Mouse (Mus musculus): Measurements from ENCODE around the gene Dguok. TPM values are rescaled to one million over a fixed set of nuclear protein-coding genes. Genes with fewer than 3 reads are reported as not detected.

Gene Dguok
- polyA plus RNA-seq, 1 experiment from 2014 or later: 80.3 TPM

DNA sequence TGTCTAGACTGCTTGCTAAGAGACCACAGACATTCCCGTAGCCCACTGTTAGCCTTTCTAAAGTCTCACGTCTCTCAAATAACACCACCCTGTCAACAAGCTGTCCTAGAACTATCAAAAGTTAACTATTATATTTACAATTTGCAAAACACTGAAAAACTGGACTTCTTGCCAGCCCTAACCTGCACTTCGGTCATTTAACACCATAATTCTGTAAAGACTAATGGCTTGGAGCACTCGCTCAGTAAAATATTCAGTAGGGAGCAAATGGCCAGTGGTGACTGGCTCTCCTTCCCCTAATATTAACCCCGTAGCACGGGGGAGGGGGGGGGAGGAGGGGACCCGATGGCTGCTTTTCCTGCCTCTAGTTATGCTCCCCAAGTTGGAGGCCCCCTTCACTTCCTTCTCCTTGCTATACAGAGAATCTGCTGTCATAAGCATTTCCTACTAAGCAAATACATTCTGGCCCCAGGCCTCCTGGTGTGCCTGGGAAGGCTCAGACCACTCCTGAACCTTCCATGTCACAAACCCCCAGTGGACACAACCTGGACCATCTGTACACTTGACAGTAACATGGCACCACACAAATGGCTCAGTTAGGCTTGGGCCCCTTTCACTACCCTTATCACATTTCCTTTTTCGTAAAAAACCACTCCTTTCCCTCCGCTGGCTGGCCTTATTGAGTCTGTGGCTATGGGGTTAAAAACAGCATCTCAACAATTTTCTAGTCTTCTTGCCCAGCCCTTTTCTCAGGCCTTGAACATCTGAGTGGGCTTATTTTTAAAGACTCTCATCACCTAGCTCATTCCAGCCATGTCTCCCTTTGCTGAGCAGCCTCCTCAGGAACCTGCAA is 56.1 kb downstream of the Dguok start:
- Histone ChIP-seq H3K4me1 (peaks cover 84% of the 10 kb centered on the region), H3K9me3 (no peaks in the 10 kb centered on the region), H3K4me2 (peak overlapping the region; percentile 3; the same call in 1 of the 2 replicates), H3K36me3 (no peaks in the 10 kb centered on the region), H3K27ac (no peak overlapping the region), H3K9ac (no peak overlapping the region), H3K4me3 (no peak overlapping the region), H3K27me3 (no peaks in the 10 kb centered on the region)
- 39% methylated on average over 9 of the region's 9 CpGs for WGBS
- no peak for ATAC-seq (ENCODE audit: borderline replicate concordance, extremely low read depth, low FRiP score, low TSS enrichment)

DNA sequence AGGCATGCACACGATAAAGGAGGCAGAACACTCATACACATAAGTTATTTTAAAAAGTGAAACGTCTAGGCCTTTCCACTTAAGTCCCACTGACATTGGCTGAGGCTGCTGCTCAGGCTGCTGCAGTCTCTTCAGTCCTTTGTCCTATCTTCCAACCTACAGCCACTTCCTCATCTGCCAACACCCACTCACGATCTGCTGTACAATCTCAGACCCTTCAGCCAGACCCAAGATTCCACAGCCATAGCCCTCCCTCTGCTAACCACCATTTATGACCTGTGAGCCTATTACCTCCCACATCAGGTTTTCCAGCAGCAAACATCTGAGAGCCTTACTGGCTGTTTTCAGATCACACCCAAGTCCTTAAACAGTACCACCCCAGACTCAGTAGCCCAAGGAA is 57.3 kb downstream of the Dguok start:
- H3K4me1 ChIP-seq: peaks cover 83% of the 10 kb centered on the region
- H3K9me3 ChIP-seq: no peaks in the 10 kb centered on the region
- WGBS: 25% methylated on average over 3 of the region's 3 CpGs
- H3K4me3 ChIP-seq: no peak overlapping the region
- ATAC-seq (ENCODE audit: borderline replicate concordance, extremely low read depth, low FRiP score, low TSS enrichment): no peak
- 0 out of 2 replicates have a peak overlapping the region, but pooled peaks have one; percentile 15 for H3K27ac ChIP-seq
- no peak overlapping the region for H3K4me2 ChIP-seq
- H3K9ac ChIP-seq: no peak overlapping the region
- H3K27me3 ChIP-seq: no peaks in the 10 kb centered on the region
- H3K36me3 ChIP-seq: 0 out of 2 replicates have a peak, but pooled peaks cover 5% of the 10 kb centered on the region

DNA sequence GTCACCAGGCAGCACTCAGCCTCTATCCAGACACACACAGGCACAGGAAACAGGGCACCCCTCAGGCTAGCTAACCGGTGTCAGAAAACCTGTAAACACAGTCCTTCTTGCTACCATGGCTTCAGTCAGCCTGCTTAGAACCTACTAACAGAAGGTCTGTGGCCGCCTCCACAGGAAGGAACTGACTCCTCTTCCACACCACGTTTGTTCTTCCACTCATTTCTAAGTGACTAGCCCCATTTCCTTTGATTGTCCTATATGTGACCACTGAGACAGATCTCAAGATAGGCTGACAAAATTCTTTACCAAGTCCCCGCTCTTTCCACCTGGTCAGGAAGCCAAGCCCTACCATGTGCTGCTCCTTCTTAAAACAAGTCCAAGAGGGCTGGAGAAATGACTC is 57.9 kb downstream of the Dguok start:
- H3K4me1 ChIP-seq: peaks cover 83% of the 10 kb centered on the region
- no peak overlapping the region for H3K4me2 ChIP-seq
- no peak overlapping the region for H3K27ac ChIP-seq
- WGBS: 61% methylated on average over 4 of the region's 4 CpGs
- no peaks in the 10 kb centered on the region for H3K27me3 ChIP-seq
- no peak overlapping the region for H3K4me3 ChIP-seq
- H3K36me3 ChIP-seq: 0 out of 2 replicates have a peak, but pooled peaks cover 5% of the 10 kb centered on the region
- no peak overlapping the region for H3K9ac ChIP-seq
- no peak for ATAC-seq (ENCODE audit: borderline replicate concordance, extremely low read depth, low FRiP score, low TSS enrichment)
- H3K9me3 ChIP-seq: no peaks in the 10 kb centered on the region

DNA sequence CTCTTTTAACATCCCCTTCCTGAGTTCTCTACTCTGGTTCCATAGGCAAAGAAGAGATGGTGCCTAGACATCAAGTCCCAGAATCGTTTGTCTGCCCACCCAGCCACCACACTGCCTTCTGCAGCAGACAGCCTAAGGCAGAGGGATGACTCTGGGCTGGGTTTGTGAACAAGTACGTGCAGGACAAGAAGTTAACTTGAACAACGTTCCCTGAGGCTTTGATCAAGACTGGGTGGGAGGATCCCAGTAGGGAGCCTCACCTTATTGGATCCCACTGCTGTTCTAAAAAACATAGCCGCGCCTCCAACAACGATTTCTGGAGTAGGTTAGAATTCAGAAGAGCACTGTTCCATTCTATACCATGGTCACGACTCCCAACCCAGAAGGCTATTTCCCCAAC is 59.7 kb downstream of the Dguok start:
- WGBS: 70% methylated on average over 7 of the region's 7 CpGs
- ATAC-seq (ENCODE audit: borderline replicate concordance, extremely low read depth, low FRiP score, low TSS enrichment): no peak
- Histone ChIP-seq H3K9me3 (no peaks in the 10 kb centered on the region), H3K27me3 (no peaks in the 10 kb centered on the region), H3K4me2 (no peak overlapping the region), H3K4me1 (peaks cover 84% of the 10 kb centered on the region), H3K4me3 (no peak overlapping the region), H3K36me3 (0 out of 2 replicates have a peak, but pooled peaks cover 5% of the 10 kb centered on the region), H3K27ac (no peak overlapping the region), H3K9ac (no peak overlapping the region)

DNA sequence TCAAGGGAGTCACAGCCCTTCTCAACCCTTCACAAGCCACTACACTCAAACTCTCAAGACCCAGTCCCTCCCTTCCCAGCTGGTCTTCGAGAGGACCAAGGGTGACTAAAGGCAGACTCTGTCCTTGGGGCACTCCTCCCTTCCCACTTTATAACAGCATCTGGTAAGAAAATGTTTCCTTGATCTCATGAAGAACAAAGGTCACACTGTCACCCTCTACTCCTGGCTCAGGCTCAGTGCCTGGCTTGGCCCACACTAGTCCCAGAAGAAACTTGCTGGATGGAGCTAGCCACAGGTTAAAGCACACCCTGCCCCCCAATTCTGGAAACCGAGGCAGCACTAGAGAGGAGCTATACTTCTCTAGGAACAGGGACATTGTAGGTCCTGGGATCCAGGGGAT is 61.0 kb downstream of the Dguok start:
- ATAC-seq (ENCODE audit: borderline replicate concordance, extremely low read depth, low FRiP score, low TSS enrichment): no peak
- Histone ChIP-seq H3K4me3 (no peak overlapping the region), H3K9ac (no peak overlapping the region), H3K9me3 (no peaks in the 10 kb centered on the region), H3K27ac (no peak overlapping the region), H3K4me2 (no peak overlapping the region), H3K36me3 (0 out of 2 replicates have a peak, but pooled peaks cover 5% of the 10 kb centered on the region), H3K4me1 (peaks cover 80% of the 10 kb centered on the region), H3K27me3 (no peaks in the 10 kb centered on the region)
- 55% methylated on average over 2 of the region's 2 CpGs for WGBS

DNA sequence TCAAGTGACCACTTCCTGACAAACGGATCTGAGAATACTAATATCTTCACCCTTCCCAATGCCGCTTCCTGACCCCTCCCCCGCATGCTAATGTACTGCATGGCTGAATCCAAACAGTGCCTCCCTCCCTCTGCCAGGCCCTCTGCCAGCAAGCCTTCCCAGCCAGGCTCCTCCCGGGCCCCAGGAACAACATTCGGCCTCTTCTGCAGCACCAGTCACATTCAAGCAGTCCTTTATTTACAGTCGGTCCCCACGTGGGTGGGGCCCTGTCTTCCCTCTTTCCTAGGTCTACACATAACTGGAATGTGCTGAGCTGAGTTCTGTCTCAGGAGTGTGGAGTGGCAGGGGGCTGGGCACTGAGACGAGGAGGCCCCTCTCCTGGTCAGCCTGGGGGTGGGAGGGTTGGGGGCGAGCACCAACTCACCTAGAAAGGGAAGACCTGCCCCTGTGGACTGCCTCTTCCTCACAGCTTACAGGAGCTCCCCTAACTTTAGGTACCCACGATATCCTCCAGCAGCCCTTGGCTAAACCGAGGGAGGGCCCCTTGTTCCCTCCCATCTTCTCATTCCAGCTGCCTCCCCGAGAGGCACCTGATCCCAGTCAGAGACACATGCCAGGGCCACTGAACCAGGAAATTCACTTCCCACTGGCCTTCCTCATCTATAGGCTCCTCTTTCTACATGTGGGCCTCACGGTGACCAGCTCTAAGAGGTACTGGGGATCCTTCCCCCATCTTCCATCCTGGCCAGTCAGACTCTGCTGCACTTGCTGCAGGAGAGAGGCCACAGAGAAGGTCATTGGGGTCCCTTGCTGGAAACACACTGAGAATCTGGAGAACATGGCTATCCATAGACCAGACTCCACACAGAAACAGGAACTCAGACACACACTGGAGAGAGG is 63.1 kb downstream of the Dguok start:
- ATAC-seq (ENCODE audit: borderline replicate concordance, extremely low read depth, low FRiP score, low TSS enrichment): peak; percentile 67; the same call in 1 of the 2 replicates
- H3K36me3 ChIP-seq: 0 out of 2 replicates have a peak, but pooled peaks cover 5% of the 10 kb centered on the region
- 9% methylated on average over 13 of the region's 13 CpGs for WGBS

DNA sequence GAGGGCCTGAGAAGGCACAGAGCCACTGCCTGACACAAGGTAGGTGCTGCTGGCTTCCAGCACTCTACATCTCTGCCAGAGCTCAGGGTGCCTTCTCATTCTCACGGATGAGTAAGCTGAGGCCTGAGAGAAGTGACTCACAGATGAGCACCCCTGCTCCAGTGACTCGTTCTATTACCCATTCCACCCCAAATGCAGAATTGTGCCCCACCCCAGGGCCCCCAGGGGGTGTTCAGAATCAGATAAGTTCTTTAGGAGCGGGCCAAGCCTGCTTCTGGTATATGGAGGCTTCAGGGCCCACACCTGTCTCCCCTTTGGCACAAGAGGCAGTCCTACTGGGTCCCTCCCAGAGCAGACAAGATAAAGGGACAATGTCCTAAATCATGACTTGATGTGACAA is 64.1 kb downstream of the Dguok start:
- peaks cover 88% of the 10 kb centered on the region for H3K4me1 ChIP-seq
- peak overlapping the region; percentile 92 for H3K27ac ChIP-seq
- 55% methylated on average over 3 of the region's 3 CpGs for WGBS
- peak overlapping the region; percentile 69; the same call in 1 of the 2 replicates for H3K4me3 ChIP-seq
- ATAC-seq (ENCODE audit: borderline replicate concordance, extremely low read depth, low FRiP score, low TSS enrichment): no peak
- H3K36me3 ChIP-seq: peaks cover 8% of the 10 kb centered on the region; the same call in 1 of the 2 replicates
- no peak overlapping the region for H3K9ac ChIP-seq
- no peaks in the 10 kb centered on the region for H3K27me3 ChIP-seq
- peak overlapping the region; percentile 63 for H3K4me2 ChIP-seq
- H3K9me3 ChIP-seq: no peaks in the 10 kb centered on the region

More for the DNA sequence above, 63.1 kb downstream of the Dguok start:
- H3K4me3 ChIP-seq: no peak overlapping the region
- H3K9me3 ChIP-seq: no peaks in the 10 kb centered on the region
- H3K27me3 ChIP-seq: no peaks in the 10 kb centered on the region
- H3K4me2 ChIP-seq: peak overlapping the region; percentile 63
- peaks cover 79% of the 10 kb centered on the region for H3K4me1 ChIP-seq
- H3K27ac ChIP-seq: peak overlapping the region; percentile 92
- 0 out of 2 replicates have a peak overlapping the region, but pooled peaks have one; percentile 2 for H3K9ac ChIP-seq

DNA sequence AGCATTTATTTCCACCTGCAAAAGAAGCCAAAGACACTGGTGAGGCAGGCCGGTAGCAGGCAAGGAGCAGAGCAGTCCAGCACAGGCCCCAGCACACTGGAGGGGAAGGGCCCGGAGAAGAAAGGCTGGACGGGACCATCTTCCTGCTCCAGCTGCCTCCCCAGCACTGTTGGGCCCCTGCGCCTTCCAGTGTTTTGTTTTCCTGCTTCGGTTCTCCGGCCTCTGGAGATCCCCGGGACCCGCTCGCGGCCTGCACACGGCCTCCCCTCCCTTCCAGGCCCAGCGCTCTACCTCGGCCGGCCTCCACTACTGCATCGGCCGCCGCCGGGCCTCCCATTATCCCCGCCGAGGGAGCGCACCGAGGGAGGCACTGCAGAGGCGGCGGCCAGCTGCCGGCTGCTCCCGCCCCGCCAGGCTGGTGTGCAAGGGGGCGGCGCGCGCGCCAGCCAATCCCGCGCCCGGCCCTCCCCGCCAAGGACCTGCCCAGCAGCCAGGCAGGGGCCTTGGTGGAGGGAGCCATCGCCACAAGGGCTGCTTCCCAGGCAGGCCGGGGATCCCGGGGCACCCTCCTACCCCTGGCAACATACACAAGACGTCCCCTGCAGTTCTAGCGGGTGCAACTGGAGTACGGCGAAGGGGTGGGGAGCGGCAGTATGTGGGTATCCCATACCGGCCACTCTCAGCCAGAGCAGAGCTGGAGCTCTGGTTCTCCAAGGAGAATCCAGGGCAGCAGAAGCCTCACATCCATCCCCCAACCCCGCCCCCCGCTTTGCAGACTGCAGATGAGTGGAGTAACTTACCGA is 65.3 kb downstream of the Dguok start:
- peak overlapping the region; percentile 63 for H3K4me2 ChIP-seq
- WGBS: under 1% methylated on average over 48 of the region's 48 CpGs

DNA sequence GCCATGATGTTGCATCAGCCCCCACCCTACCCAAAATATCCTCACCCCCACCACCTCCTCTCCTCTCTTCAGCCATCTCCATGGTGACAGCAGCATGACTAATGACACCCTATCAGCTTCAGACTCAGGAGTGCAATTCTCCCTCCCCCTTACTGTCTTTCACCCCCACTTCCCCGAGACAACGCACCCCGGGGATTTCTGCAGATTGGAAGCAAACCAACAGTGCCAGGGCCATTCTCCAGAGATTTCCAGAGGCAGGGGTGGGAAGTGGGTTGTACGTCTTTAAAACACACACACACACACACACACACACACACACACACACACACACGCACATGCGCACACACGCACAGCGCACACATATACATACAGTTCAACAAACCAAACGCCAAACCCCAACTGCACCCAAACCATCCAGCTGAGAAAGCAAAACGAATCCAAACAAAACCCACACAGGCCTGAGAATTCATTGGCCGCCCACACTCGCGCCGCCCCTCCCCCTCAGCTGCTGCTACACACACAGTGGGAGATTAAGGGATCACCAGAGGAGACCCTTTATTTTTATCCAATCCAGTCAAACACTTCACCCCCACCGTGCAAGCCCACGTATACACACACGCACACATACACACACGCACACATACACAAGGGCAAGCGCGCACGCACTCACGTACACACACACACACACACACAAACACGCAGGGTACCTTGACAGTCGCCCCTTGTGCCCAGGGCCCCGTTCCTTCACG is 66.1 kb downstream of the Dguok start:
- Histone ChIP-seq H3K9ac (peak overlapping the region; percentile 75), H3K27ac (peak overlapping the region; percentile 92), H3K4me1 (peaks cover 74% of the 10 kb centered on the region), H3K27me3 (no peaks in the 10 kb centered on the region), H3K4me3 (peak overlapping the region; percentile 69), H3K4me2 (peak overlapping the region; percentile 63), H3K36me3 (peaks cover 13% of the 10 kb centered on the region; the same call in 1 of the 2 replicates), H3K9me3 (no peaks in the 10 kb centered on the region)
- 7% methylated on average over 26 of the region's 26 CpGs for WGBS
- peak; percentile 39 for ATAC-seq (ENCODE audit: borderline replicate concordance, extremely low read depth, low FRiP score, low TSS enrichment)

More for the DNA sequence above, 65.3 kb downstream of the Dguok start:
- H3K9ac ChIP-seq: peak overlapping the region; percentile 75
- ATAC-seq (ENCODE audit: borderline replicate concordance, extremely low read depth, low FRiP score, low TSS enrichment): peak; percentile 93
- peaks cover 82% of the 10 kb centered on the region for H3K4me1 ChIP-seq
- H3K4me3 ChIP-seq: peak overlapping the region; percentile 69
- H3K9me3 ChIP-seq: no peaks in the 10 kb centered on the region
- no peaks in the 10 kb centered on the region for H3K27me3 ChIP-seq
- H3K27ac ChIP-seq: peak overlapping the region; percentile 92
- H3K36me3 ChIP-seq: peaks cover 11% of the 10 kb centered on the region; the same call in 1 of the 2 replicates

DNA sequence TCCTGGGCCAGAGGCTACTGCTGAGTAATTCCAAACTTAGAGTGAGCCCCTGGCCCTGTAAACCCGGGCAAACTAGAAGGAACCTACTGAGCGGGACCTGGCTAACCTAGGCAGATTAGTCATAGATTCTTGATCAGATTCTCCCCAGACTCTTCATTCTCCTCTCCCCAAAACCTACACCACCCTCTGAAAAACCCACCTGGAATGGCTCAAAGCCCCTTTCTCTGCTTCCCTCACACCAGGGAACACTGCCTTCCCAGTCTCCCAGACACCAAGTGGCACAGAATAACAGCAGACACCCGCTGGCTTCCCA is 66.6 kb downstream of the Dguok start:
- Histone ChIP-seq H3K4me1 (peaks cover 72% of the 10 kb centered on the region), H3K27ac (0 out of 2 replicates have a peak overlapping the region, but pooled peaks have one; percentile 92), H3K9ac (peak overlapping the region; percentile 75), H3K4me3 (peak overlapping the region; percentile 69), H3K9me3 (no peaks in the 10 kb centered on the region), H3K36me3 (peaks cover 14% of the 10 kb centered on the region; the same call in 1 of the 2 replicates), H3K27me3 (no peaks in the 10 kb centered on the region), H3K4me2 (peak overlapping the region; percentile 63)
- 38% methylated on average over 3 of the region's 3 CpGs for WGBS
- no peak for ATAC-seq (ENCODE audit: borderline replicate concordance, extremely low read depth, low FRiP score, low TSS enrichment)
